Mouse (Mus musculus): ENCODE data around the gene Chsy1.

Gene Chsy1

DNA sequence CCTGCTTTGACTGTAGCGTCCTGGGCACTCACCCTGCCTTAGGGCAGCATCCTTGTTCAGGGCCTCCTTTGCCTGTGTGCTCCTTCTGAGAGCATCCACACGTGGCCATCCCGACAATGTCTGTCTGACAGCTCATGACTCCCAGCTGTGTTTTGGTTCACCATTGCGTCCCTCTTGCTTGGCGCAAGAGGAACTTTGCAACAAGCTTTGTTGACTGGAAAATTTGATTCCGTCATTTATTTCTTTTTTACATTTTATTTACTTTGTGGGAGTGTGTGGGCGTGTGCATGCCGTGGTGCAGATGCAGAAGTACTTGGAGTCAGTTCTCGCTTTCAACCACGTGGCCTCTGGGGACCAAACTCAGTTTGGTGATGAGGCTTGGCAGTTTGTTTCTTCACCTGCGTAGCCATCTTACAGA is 15.2 kb downstream of the Chsy1 start:
- no peak for TF ChIP-seq GATA4 (IDR thresholded peaks at IDR 0.05; ENCODE audit: insufficient replicate concordance, low read length)

DNA sequence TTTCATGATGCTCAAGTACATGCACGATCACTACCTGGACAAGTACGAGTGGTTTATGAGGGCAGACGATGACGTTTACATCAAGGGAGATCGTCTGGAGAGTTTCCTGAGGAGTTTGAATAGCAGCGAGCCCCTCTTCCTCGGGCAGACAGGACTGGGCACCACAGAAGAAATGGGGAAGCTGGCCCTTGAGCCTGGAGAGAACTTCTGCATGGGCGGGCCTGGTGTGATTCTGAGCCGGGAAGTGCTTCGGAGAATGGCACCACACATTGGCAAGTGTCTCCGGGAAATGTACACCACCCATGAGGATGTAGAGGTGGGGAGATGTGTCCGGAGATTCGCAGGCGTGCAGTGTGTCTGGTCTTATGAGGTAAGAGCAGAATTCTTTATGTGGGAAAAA is 16.1 kb downstream of the Chsy1 start:
- TF ChIP-seq GATA4 (IDR thresholded peaks at IDR 0.05; ENCODE audit: insufficient replicate concordance, low read length), result no peak

DNA sequence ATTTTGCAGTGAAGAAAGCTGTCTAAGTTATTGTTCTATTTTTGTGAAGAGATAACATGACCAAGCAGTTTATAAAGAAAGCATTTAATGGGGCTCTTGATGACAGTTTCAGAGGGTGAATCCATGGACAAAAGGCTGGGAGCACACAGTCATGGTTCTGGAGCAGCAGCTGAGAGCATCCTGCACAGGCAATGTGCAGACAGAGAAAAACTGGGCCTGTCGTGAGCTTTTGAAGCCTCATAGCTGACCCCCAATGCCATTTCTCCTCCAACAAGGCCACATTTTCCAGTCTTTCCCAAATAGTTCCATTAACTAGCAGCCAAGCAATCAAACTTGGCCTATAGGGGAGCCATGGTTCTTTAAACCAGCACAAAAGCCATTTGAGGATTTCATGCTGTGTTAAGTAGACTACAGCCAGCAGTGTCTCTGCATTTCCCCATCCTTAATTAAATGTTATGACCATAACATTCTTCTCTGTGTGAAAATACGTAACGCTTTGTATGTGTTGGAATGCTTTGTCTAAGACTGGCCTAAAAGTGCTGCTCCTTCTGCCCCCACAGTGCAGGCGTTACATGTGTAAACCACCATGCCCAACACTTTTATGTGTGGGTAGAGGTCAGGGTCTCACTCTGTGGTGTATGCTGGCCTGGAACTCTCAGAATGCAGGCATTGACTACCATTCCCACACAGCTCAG is 18.8 kb downstream of the Chsy1 start:
- TF ChIP-seq GATA4 (IDR thresholded peaks at IDR 0.05; ENCODE audit: insufficient replicate concordance, low read length), result no peak

DNA sequence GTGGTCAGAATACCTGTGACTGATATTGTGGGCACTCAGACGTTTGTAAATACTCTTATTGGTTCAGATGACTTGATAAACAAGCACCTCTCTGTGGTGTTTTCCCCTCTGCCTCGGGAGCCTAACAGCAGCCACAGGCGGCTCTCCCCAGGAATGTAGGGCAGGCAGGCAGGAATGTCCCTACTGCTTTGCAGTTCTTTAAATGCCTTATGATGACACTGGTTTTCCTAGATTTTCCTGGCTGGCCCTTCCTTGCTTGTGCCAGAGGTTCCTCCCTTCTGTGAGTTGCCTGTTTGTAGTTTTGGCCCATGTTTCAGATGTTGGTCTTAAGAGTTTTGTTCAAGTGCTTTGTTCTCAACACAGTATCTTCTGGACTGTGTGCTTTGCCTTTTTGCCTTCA is 19.5 kb downstream of the Chsy1 start:
- no peak for TF ChIP-seq GATA4 (IDR thresholded peaks at IDR 0.05; ENCODE audit: insufficient replicate concordance, low read length)

- TF ChIP-seq GATA4 (IDR thresholded peaks at IDR 0.05; ENCODE audit: insufficient replicate concordance, low read length), result no peak
Measured at GRCm38 (mm10) chr7:66130296-66130695, 21.0 kb downstream of the Chsy1 start.

DNA sequence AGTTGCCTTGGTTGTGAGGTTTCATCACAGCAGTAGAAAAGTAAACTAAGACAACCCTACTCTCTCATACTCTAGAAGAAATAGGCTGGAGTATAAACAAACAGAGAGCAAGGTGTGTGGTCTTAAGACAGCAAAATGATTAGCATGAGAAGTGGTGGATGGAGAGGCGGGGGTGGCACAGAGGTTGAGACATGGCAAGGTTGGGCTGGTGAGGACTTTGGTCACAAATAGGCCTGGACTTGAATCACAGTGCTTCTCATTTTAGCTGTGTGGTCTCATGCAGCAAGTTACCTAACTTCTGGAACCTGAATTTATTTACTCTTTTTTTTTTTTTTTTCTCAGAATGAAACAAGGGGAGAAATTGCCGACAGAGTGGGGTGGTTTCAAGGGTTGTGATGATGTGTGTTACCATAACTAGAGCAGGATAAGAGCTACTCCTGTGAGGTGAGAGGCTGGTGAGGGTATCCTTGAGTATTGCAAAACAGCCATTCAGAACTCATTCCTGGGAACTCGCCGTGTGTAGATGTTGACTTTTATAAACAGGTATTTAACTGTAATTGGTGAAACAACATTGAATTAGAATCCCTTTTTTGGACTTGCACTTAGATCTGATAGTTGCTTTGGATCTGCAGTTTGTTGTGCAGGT is 22.6 kb downstream of the Chsy1 start:
- TF ChIP-seq GATA4 (IDR thresholded peaks at IDR 0.05; ENCODE audit: insufficient replicate concordance, low read length), result no peak

GRCm38 (mm10) chr7:66134154-66134553 is 24.8 kb downstream of the Chsy1 start:
- no peak for TF ChIP-seq GATA4 (IDR thresholded peaks at IDR 0.05; ENCODE audit: insufficient replicate concordance, low read length)

DNA sequence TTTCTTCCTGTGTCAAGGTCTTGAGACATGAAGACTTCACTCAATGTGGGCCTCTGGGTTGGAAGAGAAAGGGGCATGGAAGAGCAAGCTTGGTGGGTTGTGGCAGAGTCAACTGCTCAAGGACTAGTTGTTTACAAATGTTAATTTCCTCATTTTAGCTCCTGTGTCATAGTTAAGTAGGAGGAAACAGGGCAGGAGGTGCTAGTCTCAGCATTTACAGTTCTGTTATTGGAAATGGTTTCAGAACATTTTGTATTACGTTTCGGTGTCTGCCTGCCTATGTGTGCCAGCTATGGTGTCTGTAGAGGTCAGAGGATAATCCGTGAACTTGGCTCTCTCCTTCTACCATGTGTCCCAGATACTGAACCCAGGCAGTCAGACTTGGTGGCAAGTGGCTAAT is 26.3 kb downstream of the Chsy1 start:
- TF ChIP-seq GATA4 (IDR thresholded peaks at IDR 0.05; ENCODE audit: insufficient replicate concordance, low read length), result no peak

DNA sequence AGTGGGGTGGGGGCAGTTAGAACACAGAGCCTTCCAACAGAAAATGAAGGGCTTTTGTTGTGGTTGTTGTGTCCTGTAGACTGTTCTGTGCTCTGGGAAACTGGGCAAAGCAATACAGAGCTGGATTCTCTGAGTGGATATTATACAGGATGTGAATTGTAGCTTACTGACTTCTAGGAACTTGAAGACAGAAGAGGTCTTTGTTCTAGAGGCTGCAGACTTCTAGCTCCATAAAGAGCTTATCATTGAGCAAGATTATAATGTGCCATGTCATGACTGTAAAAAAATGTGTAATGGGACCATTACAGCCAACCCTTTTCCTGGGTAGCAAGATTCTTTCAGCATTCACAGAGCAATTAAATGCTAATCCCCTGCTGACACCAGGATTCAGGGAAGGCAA is 26.9 kb downstream of the Chsy1 start:
- TF ChIP-seq GATA4 (IDR thresholded peaks at IDR 0.05; ENCODE audit: insufficient replicate concordance, low read length), result peak; percentile 26; the same call in 1 of the 2 replicates

DNA sequence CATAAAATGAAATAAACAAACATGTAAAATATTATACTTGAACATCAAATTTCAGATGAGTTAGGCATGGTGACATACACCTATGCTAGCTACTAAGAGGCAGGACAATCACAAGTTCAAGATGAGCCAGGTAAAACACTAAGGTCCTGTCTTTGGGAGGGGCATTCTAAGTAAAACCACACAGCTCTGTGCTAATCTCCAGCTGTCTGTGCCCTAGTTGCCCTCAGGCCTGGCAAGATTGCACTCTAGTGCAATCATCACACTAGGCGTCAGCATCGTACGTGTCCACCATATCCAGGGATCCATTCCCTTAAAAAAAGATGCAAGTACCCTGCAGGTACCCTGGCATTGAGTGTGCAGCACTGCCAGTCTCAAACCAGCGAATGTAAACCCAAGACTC is 28.0 kb downstream of the Chsy1 start:
- TF ChIP-seq GATA4 (IDR thresholded peaks at IDR 0.05; ENCODE audit: insufficient replicate concordance, low read length), result no peak

- no peak for TF ChIP-seq GATA4 (IDR thresholded peaks at IDR 0.05; ENCODE audit: insufficient replicate concordance, low read length)
Measured at GRCm38 (mm10) chr7:66138301-66138700, 29.0 kb downstream of the Chsy1 start.

- no peak for TF ChIP-seq GATA4 (IDR thresholded peaks at IDR 0.05; ENCODE audit: insufficient replicate concordance, low read length)
Measured at GRCm38 (mm10) chr7:66138878-66139277, 29.6 kb downstream of the Chsy1 start.

DNA sequence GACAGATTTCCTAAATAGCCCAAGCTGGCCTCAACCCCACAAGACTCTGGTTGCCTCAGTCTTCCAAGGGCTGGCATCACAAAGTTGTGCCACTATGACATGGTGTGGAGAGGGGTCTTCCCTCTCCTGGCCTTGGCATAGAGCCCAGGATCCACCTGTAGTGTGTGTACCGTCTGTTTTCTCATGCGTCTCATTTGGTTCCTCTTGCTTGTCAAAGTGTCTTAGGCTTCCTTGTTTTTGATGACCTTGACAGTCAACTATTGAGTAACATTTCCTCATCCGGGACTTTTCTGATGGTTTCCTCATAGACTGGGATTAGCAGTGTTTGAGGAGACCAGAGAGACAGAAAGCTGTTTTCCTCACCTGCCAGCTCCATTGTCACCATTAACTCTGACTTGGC is 30.8 kb downstream of the Chsy1 start:
- no peak for TF ChIP-seq GATA4 (IDR thresholded peaks at IDR 0.05; ENCODE audit: insufficient replicate concordance, low read length)

- no peak for TF ChIP-seq GATA4 (IDR thresholded peaks at IDR 0.05; ENCODE audit: insufficient replicate concordance, low read length)
Measured at GRCm38 (mm10) chr7:66140923-66141570, 31.7 kb downstream of the Chsy1 start.

GRCm38 (mm10) chr7:66142514-66142913 is 33.2 kb downstream of the Chsy1 start:
- TF ChIP-seq GATA4 (IDR thresholded peaks at IDR 0.05; ENCODE audit: insufficient replicate concordance, low read length), result no peak

GRCm38 (mm10) chr7:66144543-66144942 is 35.2 kb downstream of the Chsy1 start:
- no peak for TF ChIP-seq GATA4 (IDR thresholded peaks at IDR 0.05; ENCODE audit: insufficient replicate concordance, low read length)
